Mouse (Mus musculus): ENCODE data around the gene Ppm1m. TPM values are rescaled to one million over a fixed set of nuclear protein-coding genes. Genes with fewer than 3 reads are reported as not detected.

Gene Ppm1m
- polyA plus RNA-seq, 1 experiment from 2014 or later, result 11.4 TPM

GRCm38 (mm10) chr9:106230051-106230733 lies 30.6 kb upstream of the Ppm1m start:
- peaks cover 31% of the 10 kb centered on the region; the same call in 1 of the 2 replicates for H3K79me2 ChIP-seq (ENCODE audit: inconsistent target)
- peak overlapping the region; percentile 87 for H3K27ac ChIP-seq
- 15% methylated on average over 9 of the region's 9 CpGs for WGBS (ENCODE audit: missing documents)
- no peak overlapping the region for H3K4me3 ChIP-seq (ENCODE audit: inconsistent target)
- peaks cover 34% of the 10 kb centered on the region for H3K36me3 ChIP-seq (ENCODE audit: inconsistent target)

- 95% methylated on average over 8 of the region's 8 CpGs for WGBS (ENCODE audit: missing documents)
- Histone ChIP-seq H3K27ac (no peak overlapping the region), H3K36me3 (ENCODE audit: inconsistent target) (peaks cover 30% of the 10 kb centered on the region; the same call in 1 of the 2 replicates), H3K79me2 (ENCODE audit: inconsistent target) (peaks cover 53% of the 10 kb centered on the region; the same call in 1 of the 2 replicates), H3K4me3 (ENCODE audit: inconsistent target) (no peak overlapping the region)
These were observed 28.4 kb upstream of the Ppm1m start for GRCm38 (mm10) chr9:106227790-106228429.

- Histone ChIP-seq H3K4me3 (ENCODE audit: inconsistent target) (no peak overlapping the region), H3K79me2 (ENCODE audit: inconsistent target) (peaks cover 57% of the 10 kb centered on the region; the same call in 1 of the 2 replicates), H3K27ac (no peak overlapping the region), H3K36me3 (ENCODE audit: inconsistent target) (peaks cover 28% of the 10 kb centered on the region; the same call in 1 of the 2 replicates)
- 14% methylated on average over 34 of the region's 34 CpGs for WGBS (ENCODE audit: missing documents)
These were observed 26.7 kb upstream of the Ppm1m start for GRCm38 (mm10) chr9:106226151-106226682.

GRCm38 (mm10) chr9:106225469-106226150 lies 26.1 kb upstream of the Ppm1m start:
- no peak overlapping the region for H3K27ac ChIP-seq
- H3K36me3 ChIP-seq (ENCODE audit: inconsistent target), result peaks cover 28% of the 10 kb centered on the region; the same call in 1 of the 2 replicates
- H3K4me3 ChIP-seq (ENCODE audit: inconsistent target), result no peak overlapping the region
- 74% methylated on average over 23 of the region's 24 CpGs for WGBS (ENCODE audit: missing documents)
- H3K79me2 ChIP-seq (ENCODE audit: inconsistent target), result peaks cover 57% of the 10 kb centered on the region; the same call in 1 of the 2 replicates

GRCm38 (mm10) chr9:106222994-106223393 lies 23.4 kb upstream of the Ppm1m start:
- peak overlapping the region; percentile 25; the same call in 1 of the 2 replicates for H3K4me3 ChIP-seq (ENCODE audit: inconsistent target)
- H3K27ac ChIP-seq, result peak overlapping the region; percentile 79
- WGBS (ENCODE audit: missing documents), result 31% methylated on average over 4 of the region's 4 CpGs
- peaks cover 54% of the 10 kb centered on the region; the same call in 1 of the 2 replicates for H3K79me2 ChIP-seq (ENCODE audit: inconsistent target)
- peaks cover 23% of the 10 kb centered on the region; the same call in 1 of the 2 replicates for H3K36me3 ChIP-seq (ENCODE audit: inconsistent target)

- peak within 1 kb of the TSS; percentile 79 for H3K27ac ChIP-seq
These were observed 22.8 kb upstream of the Ppm1m start, which contains the start of gene Tlr9 for GRCm38 (mm10) chr9:106222261-106222851. Tlr9 (plus strand) TSS chr9:106222598.

GRCm38 (mm10) chr9:106220894-106221523 lies 21.5 kb upstream of the Ppm1m start:
- no peak overlapping the region for H3K27ac ChIP-seq
- H3K4me3 ChIP-seq (ENCODE audit: inconsistent target), result no peak overlapping the region
- peaks cover 34% of the 10 kb centered on the region; the same call in 1 of the 2 replicates for H3K79me2 ChIP-seq (ENCODE audit: inconsistent target)
- 82% methylated on average over 8 of the region's 8 CpGs for whole genome bisulfite sequencing (ENCODE audit: missing documents)
- peaks cover 17% of the 10 kb centered on the region; the same call in 1 of the 2 replicates for H3K36me3 ChIP-seq (ENCODE audit: inconsistent target)

More at GRCm38 (mm10) chr9:106222261-106222851, 22.8 kb upstream of the Ppm1m start, which contains the start of gene Tlr9:
- Histone ChIP-seq H3K4me3 (ENCODE audit: inconsistent target) (peak within 1 kb of the TSS; percentile 25; the same call in 1 of the 2 replicates), H3K36me3 (ENCODE audit: inconsistent target) (peaks cover 17% of the 10 kb centered on the region; the same call in 1 of the 2 replicates), H3K79me2 (ENCODE audit: inconsistent target) (peaks cover 48% of the 10 kb centered on the region; the same call in 1 of the 2 replicates)
- WGBS (ENCODE audit: missing documents), result 11% methylated on average over 4 of the region's 4 CpGs

GRCm38 (mm10) chr9:106216971-106217370 lies 17.4 kb upstream of the Ppm1m start:
- H3K27ac ChIP-seq, result no peak overlapping the region
- peaks cover 33% of the 10 kb centered on the region for H3K36me3 ChIP-seq (ENCODE audit: inconsistent target)
- no peak overlapping the region for H3K4me3 ChIP-seq (ENCODE audit: inconsistent target)
- 99% methylated on average over 6 of the region's 7 CpGs for WGBS (ENCODE audit: missing documents)
- no peaks in the 10 kb centered on the region; the same call in 1 of the 2 replicates for H3K79me2 ChIP-seq (ENCODE audit: inconsistent target)

GRCm38 (mm10) chr9:106215341-106216125 lies 16.0 kb upstream of the Ppm1m start:
- H3K36me3 ChIP-seq (ENCODE audit: inconsistent target), result peaks cover 33% of the 10 kb centered on the region
- 67% methylated on average over 6 of the region's 6 CpGs for WGBS (ENCODE audit: missing documents)
- peaks cover 13% of the 10 kb centered on the region; the same call in 1 of the 2 replicates for H3K79me2 ChIP-seq (ENCODE audit: inconsistent target)
- no peak overlapping the region for H3K4me3 ChIP-seq (ENCODE audit: inconsistent target)
- no peak overlapping the region for H3K27ac ChIP-seq

GRCm38 (mm10) chr9:106212594-106212981 lies 13.0 kb upstream of the Ppm1m start:
- WGBS (ENCODE audit: missing documents), result 96% methylated on average over 12 of the region's 12 CpGs
- Histone ChIP-seq H3K79me2 (ENCODE audit: inconsistent target) (peaks cover 42% of the 10 kb centered on the region), H3K27ac (no peak overlapping the region), H3K4me3 (ENCODE audit: inconsistent target) (no peak overlapping the region), H3K36me3 (ENCODE audit: inconsistent target) (peaks cover 50% of the 10 kb centered on the region)

- no peak overlapping the region for H3K27ac ChIP-seq
- no peak overlapping the region for H3K4me3 ChIP-seq (ENCODE audit: inconsistent target)
- H3K36me3 ChIP-seq (ENCODE audit: inconsistent target), result peaks cover 52% of the 10 kb centered on the region
- 49% methylated on average over 37 of the region's 37 CpGs for WGBS (ENCODE audit: missing documents)
- H3K79me2 ChIP-seq (ENCODE audit: inconsistent target), result peaks cover 48% of the 10 kb centered on the region
These were observed 12.4 kb upstream of the Ppm1m start for GRCm38 (mm10) chr9:106211680-106212593.
